Mouse (Mus musculus): ENCODE measurements around the gene D13Ertd608e. TPM values are rescaled to one million over a fixed set of nuclear protein-coding genes. Genes with fewer than 3 reads are reported as not detected.

D13Ertd608e gene
- polyA plus RNA-seq (2014; fragmentation: Illumina TruSeq; extraction: RNeasy Lipid Tissue Mini Kit (QIAGEN cat#74804); ENCODE audit: low read depth, low replicate concordance): not detected

DNA sequence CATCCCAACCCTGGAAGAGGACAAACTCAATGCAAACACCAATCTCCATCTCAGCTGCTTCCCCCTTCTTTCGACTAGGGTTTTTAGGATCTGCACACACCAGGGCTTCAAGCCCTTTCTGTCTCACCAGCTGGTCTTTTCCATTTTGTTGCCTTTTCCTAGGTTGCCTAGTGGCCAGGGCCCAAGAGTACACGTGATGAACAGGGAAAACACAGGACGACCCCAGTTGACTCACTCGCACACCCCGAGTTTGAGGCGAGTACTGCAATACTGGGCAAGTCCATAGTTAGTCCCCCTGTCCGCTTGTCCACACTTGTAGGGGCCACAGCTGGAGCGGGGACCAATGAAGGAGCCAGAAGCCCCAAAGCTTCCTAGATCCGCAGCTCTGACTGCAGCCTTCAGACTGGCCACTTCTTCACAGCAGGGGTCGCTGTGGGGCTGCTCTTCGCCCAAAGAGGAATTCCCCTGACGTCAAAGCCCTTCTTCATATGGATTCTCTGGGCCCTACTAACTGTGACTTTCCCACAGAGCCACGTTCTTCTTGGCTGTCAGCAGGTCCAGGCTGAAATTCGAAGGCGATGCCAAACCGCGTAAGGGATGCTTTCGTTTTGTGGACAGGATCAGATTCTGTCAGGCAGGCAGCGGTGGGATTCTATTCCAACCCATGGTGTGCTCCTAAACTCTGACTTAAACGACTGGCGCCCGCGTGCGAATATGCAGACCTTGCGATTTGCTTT is at the start of gene D13Ertd608e:
Gene D13Ertd608e, plus strand, starts transcription at position 687 of the 737 bp plus-strand sequence.

DNA sequence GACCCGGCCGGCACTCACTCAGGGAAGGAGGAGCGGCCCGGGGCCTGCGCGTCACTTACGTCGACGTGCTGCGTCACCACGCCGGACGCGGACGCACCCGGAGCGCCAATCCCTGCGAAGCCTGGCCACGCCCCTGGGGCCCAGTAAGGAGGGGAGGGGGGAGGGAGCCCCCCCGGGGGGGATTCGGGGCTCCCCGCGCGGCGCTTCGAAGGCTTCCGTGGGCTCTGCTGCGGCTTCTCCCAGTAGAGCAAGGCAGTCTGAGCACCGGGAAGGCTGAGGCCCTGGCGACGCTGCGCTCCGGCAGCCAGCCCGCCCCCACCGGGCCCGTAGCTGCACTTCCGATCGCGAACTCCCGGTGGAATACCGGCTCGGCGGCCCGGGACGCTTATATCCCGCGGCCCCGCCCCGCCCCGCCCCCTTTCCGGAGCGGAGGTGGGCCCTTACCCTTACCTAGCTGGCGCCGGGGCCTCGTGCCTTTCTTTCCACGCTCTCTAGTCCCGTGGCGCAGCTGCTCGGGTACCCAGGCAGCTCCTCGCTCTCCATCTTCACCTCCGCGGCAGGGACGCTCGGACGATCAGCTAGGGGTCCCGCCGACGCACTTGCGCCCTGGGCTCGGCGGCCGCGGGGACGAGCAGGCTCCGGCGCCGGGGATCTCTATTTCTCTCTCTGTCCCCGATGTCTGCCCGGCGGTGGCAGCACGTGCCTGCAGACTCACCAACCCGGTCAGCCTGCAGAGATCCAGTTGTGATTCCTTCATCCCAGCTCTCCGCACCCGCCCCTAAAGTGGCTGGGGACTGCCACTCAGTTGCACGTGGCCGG is 44.8 kb upstream of the D13Ertd608e start, which contains the start of gene Zfp131:
Gene Zfp131, minus strand, starts transcription at position 129 of the 819 bp plus-strand sequence.

DNA sequence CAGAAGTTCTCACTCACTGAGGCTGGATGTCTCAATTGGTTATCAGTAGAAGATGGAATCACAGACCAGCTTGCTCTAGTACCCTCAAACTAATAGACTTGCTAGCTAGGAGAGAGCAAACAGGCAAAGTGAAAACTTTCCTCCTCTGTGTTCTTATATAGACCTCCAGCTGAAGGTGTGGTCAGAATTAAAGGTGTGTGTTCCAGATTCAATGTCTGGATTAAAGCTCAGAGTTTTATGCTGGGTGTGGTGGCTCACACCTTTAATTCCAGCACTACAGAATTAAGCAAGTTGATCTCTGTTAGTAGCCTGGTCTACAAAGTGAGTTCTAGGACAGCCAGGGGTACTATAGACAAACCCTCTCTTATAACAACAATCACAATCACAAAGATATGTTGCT is 5.7 kb upstream of the D13Ertd608e start, which contains the start of gene AF067063:
Gene AF067063, minus strand, starts transcription at position 101 of the 400 bp plus-strand sequence.

DNA sequence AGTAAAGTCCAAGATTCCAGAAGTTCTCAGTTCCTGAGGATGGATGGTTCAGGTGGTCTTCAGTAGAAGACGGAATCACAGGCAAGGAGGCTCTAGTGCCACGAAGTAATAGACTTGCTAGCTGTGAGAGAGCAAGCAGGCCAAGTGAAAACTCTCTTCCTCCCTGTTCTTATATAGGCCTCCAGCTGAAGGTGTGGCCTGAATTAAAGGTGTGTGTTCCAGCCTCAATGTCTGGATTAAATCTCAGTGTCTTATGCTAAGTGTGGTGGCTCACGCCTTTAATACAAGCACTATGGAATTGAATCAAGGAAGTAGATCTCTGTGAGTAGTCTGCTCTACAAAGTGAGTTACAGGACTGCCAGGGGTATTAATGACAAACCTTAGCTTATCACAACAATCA is 58.9 kb downstream of the D13Ertd608e start, which contains the start of gene Tcstv1:
Gene Tcstv1, minus strand, starts transcription at position 101 of the 400 bp plus-strand sequence.

Other genes with a start within 250 kb of the D13Ertd608e start
- 338 TPM for gene Ccl28, start 212.2 kb upstream of the D13Ertd608e start, polyA plus RNA-seq (2014; fragmentation: Illumina TruSeq; extraction: RNeasy Lipid Tissue Mini Kit (QIAGEN cat#74804); ENCODE audit: low read depth, low replicate concordance)
- gene Hmgcs1, start 145.6 kb upstream of the D13Ertd608e start, polyA plus RNA-seq (2014; fragmentation: Illumina TruSeq; extraction: RNeasy Lipid Tissue Mini Kit (QIAGEN cat#74804); ENCODE audit: low read depth, low replicate concordance): 554 TPM
- 0.60 TPM for gene Nim1k, start 80.1 kb upstream of the D13Ertd608e start, polyA plus RNA-seq (2014; fragmentation: Illumina TruSeq; extraction: RNeasy Lipid Tissue Mini Kit (QIAGEN cat#74804); ENCODE audit: low read depth, low replicate concordance)
- gene Zfp131, start 45.1 kb upstream of the D13Ertd608e start, polyA plus RNA-seq (2014; fragmentation: Illumina TruSeq; extraction: RNeasy Lipid Tissue Mini Kit (QIAGEN cat#74804); ENCODE audit: low read depth, low replicate concordance): 74.8 TPM
- gene AF067063, start 5.8 kb upstream of the D13Ertd608e start, polyA plus RNA-seq (2014; fragmentation: Illumina TruSeq; extraction: RNeasy Lipid Tissue Mini Kit (QIAGEN cat#74804); ENCODE audit: low read depth, low replicate concordance): not detected
- not detected for gene Tcstv1, start 58.8 kb downstream of the D13Ertd608e start, polyA plus RNA-seq (2014; fragmentation: Illumina TruSeq; extraction: RNeasy Lipid Tissue Mini Kit (QIAGEN cat#74804); ENCODE audit: low read depth, low replicate concordance)
- gene Gm21761, start 93.3 kb downstream of the D13Ertd608e start, polyA plus RNA-seq (2014; fragmentation: Illumina TruSeq; extraction: RNeasy Lipid Tissue Mini Kit (QIAGEN cat#74804); ENCODE audit: low read depth, low replicate concordance): not detected
- not detected for gene B020031M17Rik, start 114.8 kb downstream of the D13Ertd608e start, polyA plus RNA-seq (2014; fragmentation: Illumina TruSeq; extraction: RNeasy Lipid Tissue Mini Kit (QIAGEN cat#74804); ENCODE audit: low read depth, low replicate concordance)
- gene Gm36079, start 191.0 kb downstream of the D13Ertd608e start, polyA plus RNA-seq (2014; fragmentation: Illumina TruSeq; extraction: RNeasy Lipid Tissue Mini Kit (QIAGEN cat#74804); ENCODE audit: low read depth, low replicate concordance): not detected
- 4.5 TPM for gene Gm21188, start 216.2 kb downstream of the D13Ertd608e start, polyA plus RNA-seq (2014; fragmentation: Illumina TruSeq; extraction: RNeasy Lipid Tissue Mini Kit (QIAGEN cat#74804); ENCODE audit: low read depth, low replicate concordance)

All from sigmoid colon, adult 10 weeks (tissue).